Mouse (Mus musculus) spleen, adult 2 months (tissue): Measurements from ENCODE around the gene Olfr617.

ENCODE experiments used
- CTCF ChIP-seq: fragments of 200-500 bp; IDR thresholded peaks from 2 replicates; pipeline ENCODE4 v1.5.1; 2011; ENCODE audit warnings: mild to moderate bottlenecking, inconsistent platforms; ENCODE audit not compliant: insufficient read depth, insufficient read length, insufficient replicate concordance; ENCODE audit errors: extremely low read depth
- POLR2A ChIP-seq: fragments of 200-500 bp; IDR thresholded peaks from 2 replicates; pipeline ENCODE4 v1.6.1; 2011; ENCODE audit warnings: low read depth, low read length, inconsistent platforms

DNA sequence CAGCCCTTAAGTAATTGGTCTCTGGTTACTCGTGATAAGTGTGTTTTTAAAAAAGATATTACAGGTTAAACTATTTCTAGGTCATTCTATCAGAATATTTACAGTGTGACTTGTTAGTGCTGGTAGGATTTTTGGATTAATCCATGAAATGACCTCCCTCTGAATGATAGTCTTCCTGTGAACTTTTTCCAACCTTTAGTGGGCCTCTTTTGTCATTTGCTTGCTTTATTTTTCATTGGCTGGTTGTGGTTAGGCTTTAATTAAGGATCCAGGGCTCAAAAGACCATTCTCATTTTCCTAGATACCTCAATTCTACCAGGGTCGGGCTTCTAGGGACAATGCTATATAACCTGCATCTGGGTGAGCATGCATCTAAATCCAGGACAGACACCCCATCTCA lies 16.9 kb downstream of the Olfr617 start, which contains the start of gene Olfr618:
- no peak for TF ChIP-seq POLR2A
- no peak for TF ChIP-seq CTCF
